Mouse (Mus musculus): ENCODE data around the gene Rbm8a.

DNA sequence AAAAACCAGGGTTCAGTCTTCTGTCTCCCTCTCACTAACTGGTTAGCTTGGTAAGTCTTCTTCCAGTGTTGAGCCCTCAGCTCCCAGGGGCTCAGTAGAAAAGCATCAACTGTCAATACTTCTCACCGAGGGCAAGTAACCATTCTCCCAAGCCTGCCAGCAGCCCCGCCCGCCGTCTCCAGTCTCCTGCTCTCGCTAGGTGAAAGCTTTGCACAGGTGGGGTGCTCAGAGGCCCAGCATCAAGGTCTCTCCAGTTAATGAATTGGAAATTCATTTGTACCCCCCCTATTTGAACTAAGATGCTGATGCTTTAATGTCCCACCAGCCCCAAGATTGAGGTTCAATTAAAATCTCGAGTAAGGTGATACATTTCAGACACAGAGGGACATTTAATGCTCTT lies 48.6 kb upstream of the Rbm8a start:
- TF ChIP-seq TAL1 (IDR thresholded peaks at IDR 0.05; ENCODE audit: low read length) (no peak), GATA1 (IDR thresholded peaks at IDR 0.05; ENCODE audit: low read length) (no peak)
